Mouse (Mus musculus) embryonic facial prominence, embryonic 11.5 days (tissue): Measurements from ENCODE around the gene Tspan18. TPM values are rescaled to one million over a fixed set of nuclear protein-coding genes. Genes with fewer than 3 reads are reported as not detected.

Source experiments
- ATAC-seq: fragments of 200-750 bp; cut with Nextera tagmentation; replicated peaks from 2 replicates; pipeline ENCODE4 v1.8.0; 2017; ENCODE audit warnings: low read depth; ENCODE audit not compliant: insufficient number of reproducible peaks, low FRiP score, low TSS enrichment
- DNase-seq: peaks from one replicate; pipeline ENCODE4 v3.0.0-alpha.2; 2015; ENCODE audit warnings: low spot score
- H3K27ac ChIP-seq: fragments of 300-500 bp; sonication (generic); replicated peaks from 2 replicates; pipeline ENCODE4 v1.5.1; 2014; ENCODE audit warnings: mild to moderate bottlenecking, low read depth, low read length, control low read depth
- H3K27me3 ChIP-seq: fragments of 300-500 bp; sonication (generic); 2 replicates; pipeline ENCODE4 v1.6.1; 2014; ENCODE audit warnings: mild to moderate bottlenecking, low read length, moderate library complexity, mixed read lengths; ENCODE audit not compliant: control insufficient read depth, insufficient read depth
- H3K36me3 ChIP-seq: fragments of 300-500 bp; sonication (generic); replicated peaks from 2 replicates; pipeline ENCODE4 v1.6.1; 2014; ENCODE audit warnings: low read depth, mild to moderate bottlenecking, low read length, moderate library complexity, mixed read lengths; ENCODE audit not compliant: control insufficient read depth, insufficient read depth
- H3K4me1 ChIP-seq: fragments of 300-500 bp; sonication (generic); 2 replicates; pipeline ENCODE4 v1.6.1; 2014; ENCODE audit warnings: low read length, mixed read lengths; ENCODE audit not compliant: control insufficient read depth, insufficient read depth
- H3K4me2 ChIP-seq: fragments of 300-500 bp; sonication (generic); 2 replicates; pipeline ENCODE4 v1.6.1; 2014; ENCODE audit warnings: low read depth, mild to moderate bottlenecking, control low read depth, low read length, moderate library complexity
- H3K4me3 ChIP-seq: fragments of 300-500 bp; sonication (generic); 2 replicates; pipeline ENCODE4 v1.5.1; 2014; ENCODE audit warnings: low read depth, low read length, control low read depth
- H3K9ac ChIP-seq: fragments of 300-500 bp; sonication (generic); replicated peaks from 2 replicates; pipeline ENCODE4 v1.6.1; 2014; ENCODE audit warnings: mild to moderate bottlenecking, control low read depth, low read length
- H3K9me3 ChIP-seq: fragments of 300-500 bp; sonication (generic); replicated peaks from 2 replicates; pipeline ENCODE4 v1.6.1; 2016; ENCODE audit warnings: mild to moderate bottlenecking, low read length, inconsistent platforms, mixed read lengths; ENCODE audit not compliant: control insufficient read depth
- WGBS: fragments of 180-500 bp; shearing (Covaris S2); extraction: QIAGEN DNeasy Blood & Tissue Kit; methylation state at CpG from one replicate; pipeline ENCODE4 v1.1.7; 2014; 5-methylcytosine and 5-hydroxymethylcytosine counted together
- polyA plus RNA-seq: library from polyadenylated mRNA; unstranded; fragments of >200 nt; fragmentation: Nextera tagmentation; extraction: Ambion mirVana; gene quantifications from 2 replicates; pipeline ENCODE4 v1.2.1, GENCODE M21; 2014

Tspan18 gene
- polyA plus RNA-seq, 1 experiment from 2014 or later: 21.6 TPM

GRCm38 (mm10) chr2:93201997-93202396 lies 132.3 kb downstream of the Tspan18 start:
- DNase-seq: no peak
- Histone ChIP-seq H3K4me3 (no peak overlapping the region), H3K36me3 (no peaks in the 10 kb centered on the region), H3K4me2 (no peak overlapping the region), H3K27me3 (no peaks in the 10 kb centered on the region), H3K27ac (no peak overlapping the region), H3K9me3 (no peaks in the 10 kb centered on the region), H3K4me1 (0 out of 2 replicates have a peak, but pooled peaks cover 2% of the 10 kb centered on the region), H3K9ac (no peak overlapping the region)
- ATAC-seq: no peak
- 100% methylated on average over 3 of the region's 3 CpGs for WGBS

GRCm38 (mm10) chr2:93200681-93201340 lies 133.5 kb downstream of the Tspan18 start:
- Histone ChIP-seq H3K4me3 (no peak overlapping the region), H3K36me3 (no peaks in the 10 kb centered on the region), H3K4me2 (no peak overlapping the region), H3K4me1 (0 out of 2 replicates have a peak, but pooled peaks cover 2% of the 10 kb centered on the region), H3K9ac (no peak overlapping the region), H3K27me3 (no peaks in the 10 kb centered on the region), H3K27ac (no peak overlapping the region), H3K9me3 (no peaks in the 10 kb centered on the region)
- DNase-seq (no peak), ATAC-seq (no peak)
- WGBS: 77% methylated on average over 10 of the region's 10 CpGs

GRCm38 (mm10) chr2:93199531-93199974 lies 134.8 kb downstream of the Tspan18 start:
- ATAC-seq: 0 out of 2 replicates have a peak, but pooled peaks have one; percentile 5
- Histone ChIP-seq H3K9ac (no peak overlapping the region), H3K27me3 (no peaks in the 10 kb centered on the region), H3K4me1 (0 out of 2 replicates have a peak, but pooled peaks cover 2% of the 10 kb centered on the region), H3K9me3 (no peaks in the 10 kb centered on the region), H3K4me2 (no peak overlapping the region), H3K27ac (no peak overlapping the region), H3K4me3 (no peak overlapping the region), H3K36me3 (no peaks in the 10 kb centered on the region)
- 35% methylated on average over 13 of the region's 13 CpGs for WGBS
- DNase-seq: peak; percentile 78

DNA sequence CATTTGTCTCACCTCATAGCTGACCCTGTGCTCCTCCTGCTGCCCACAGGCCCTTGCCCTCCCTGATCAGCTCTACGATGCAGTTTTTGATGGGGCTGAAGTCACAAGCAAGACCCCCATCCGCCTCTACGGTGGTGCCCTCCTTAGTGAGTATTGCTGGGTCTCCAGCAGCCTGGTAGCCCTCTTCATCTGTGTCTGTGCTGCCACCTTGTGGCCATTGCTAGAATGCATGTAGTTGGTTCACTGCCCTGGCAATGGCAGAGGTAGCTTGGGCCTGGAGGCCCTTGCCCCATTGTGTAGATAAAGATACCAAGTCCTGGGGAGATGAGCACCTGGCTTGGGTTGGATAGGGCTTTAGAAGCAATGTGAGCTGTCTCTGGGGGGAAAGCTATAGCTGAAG lies 135.5 kb downstream of the Tspan18 start:
- no peak overlapping the region for H3K4me2 ChIP-seq
- no peak overlapping the region for H3K27ac ChIP-seq
- DNase-seq (peak; percentile 94), ATAC-seq (peak; percentile 6; the same call in 1 of the 2 replicates)
- H3K36me3 ChIP-seq: no peaks in the 10 kb centered on the region
- H3K9ac ChIP-seq: no peak overlapping the region
- WGBS: 20% methylated on average over 3 of the region's 3 CpGs
- no peaks in the 10 kb centered on the region for H3K9me3 ChIP-seq
- 0 out of 2 replicates have a peak, but pooled peaks cover 2% of the 10 kb centered on the region for H3K4me1 ChIP-seq
- H3K27me3 ChIP-seq: no peaks in the 10 kb centered on the region
- no peak overlapping the region for H3K4me3 ChIP-seq

DNA sequence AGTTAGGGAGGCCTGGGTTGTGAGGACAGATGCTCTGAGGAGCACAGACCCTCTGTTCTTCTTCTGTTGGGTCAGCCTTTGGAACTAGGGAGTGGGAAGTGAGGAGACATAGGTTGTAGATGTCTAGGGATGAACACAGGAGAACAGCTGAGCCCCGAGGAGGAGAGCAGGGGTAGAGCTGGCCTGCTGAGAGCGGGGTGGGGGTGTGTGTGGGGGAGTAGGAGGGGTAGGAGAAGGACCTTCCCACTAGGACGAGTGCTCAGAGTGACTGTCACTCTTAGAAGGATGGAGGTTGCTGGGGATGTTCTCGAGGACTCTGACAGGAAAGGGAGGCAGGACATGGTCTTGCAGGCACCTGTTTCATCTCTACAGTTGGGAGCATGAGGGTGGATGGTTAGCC lies 140.5 kb downstream of the Tspan18 start:
- H3K27ac ChIP-seq: no peak overlapping the region
- DNase-seq: no peak
- 64% methylated on average over 4 of the region's 4 CpGs for WGBS
- no peaks in the 10 kb centered on the region for H3K27me3 ChIP-seq
- H3K9me3 ChIP-seq: no peaks in the 10 kb centered on the region
- ATAC-seq: no peak
- H3K4me1 ChIP-seq: peaks cover 4% of the 10 kb centered on the region
- no peak overlapping the region for H3K4me3 ChIP-seq
- H3K36me3 ChIP-seq: no peaks in the 10 kb centered on the region
- no peak overlapping the region for H3K9ac ChIP-seq
- H3K4me2 ChIP-seq: no peak overlapping the region

DNA sequence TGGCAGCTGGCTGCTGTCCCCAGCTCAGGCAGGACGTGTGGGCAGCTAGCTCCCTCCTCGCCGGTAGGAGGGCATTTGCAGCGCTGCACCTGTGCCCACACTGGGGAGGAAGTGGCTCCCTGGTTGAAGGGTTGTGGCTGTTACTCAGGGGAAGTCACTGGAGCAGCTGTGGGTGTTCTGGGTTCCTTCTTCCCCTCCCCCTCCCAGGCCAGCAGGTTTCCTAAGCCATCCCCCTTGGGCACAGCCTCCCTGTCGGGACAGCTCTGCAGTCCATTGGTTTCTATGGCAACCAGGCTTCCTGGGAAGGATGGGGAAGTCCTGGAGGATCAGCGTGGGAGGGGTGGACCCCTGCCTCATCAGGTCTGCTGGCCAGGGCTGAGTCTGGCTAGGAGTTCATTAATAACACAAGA lies 141.6 kb downstream of the Tspan18 start:
- Histone ChIP-seq H3K4me3 (no peak overlapping the region), H3K4me1 (peaks cover 4% of the 10 kb centered on the region), H3K27ac (no peak overlapping the region), H3K4me2 (no peak overlapping the region), H3K9me3 (no peaks in the 10 kb centered on the region), H3K36me3 (no peaks in the 10 kb centered on the region), H3K9ac (no peak overlapping the region), H3K27me3 (no peaks in the 10 kb centered on the region)
- 5% methylated on average over 6 of the region's 6 CpGs for WGBS
- peak; percentile 55 for DNase-seq
- no peak for ATAC-seq

DNA sequence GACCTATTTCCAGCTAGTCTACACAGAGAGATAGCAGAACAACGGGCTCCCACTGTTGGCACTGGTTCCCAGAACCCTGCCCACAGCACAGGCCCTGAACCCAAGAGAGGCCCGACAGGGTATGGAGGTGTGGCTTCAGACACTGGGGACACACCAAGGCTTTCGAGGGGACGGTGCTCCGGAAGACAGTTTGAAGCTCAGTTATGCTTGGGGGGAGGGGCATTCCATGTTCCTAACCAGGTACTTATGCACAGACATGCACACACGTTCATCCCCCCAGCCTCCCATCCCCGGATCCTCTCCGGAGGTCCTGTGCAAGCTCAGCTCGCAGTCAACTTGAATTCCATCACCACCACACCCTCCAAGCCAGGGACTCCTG lies 142.1 kb downstream of the Tspan18 start:
- DNase-seq (no peak), ATAC-seq (no peak)
- Histone ChIP-seq H3K9ac (no peak overlapping the region), H3K27me3 (no peaks in the 10 kb centered on the region), H3K4me1 (peaks cover 4% of the 10 kb centered on the region), H3K27ac (no peak overlapping the region), H3K4me3 (no peak overlapping the region), H3K4me2 (no peak overlapping the region), H3K9me3 (no peaks in the 10 kb centered on the region), H3K36me3 (no peaks in the 10 kb centered on the region)
- WGBS: 56% methylated on average over 9 of the region's 9 CpGs

- no peak overlapping the region for H3K27ac ChIP-seq
Measured at GRCm38 (mm10) chr2:93191488-93192181, 142.7 kb downstream of the Tspan18 start.

More at GRCm38 (mm10) chr2:93191488-93192181, 142.7 kb downstream of the Tspan18 start:
- no peak for DNase-seq
- Histone ChIP-seq H3K36me3 (no peaks in the 10 kb centered on the region), H3K9me3 (no peaks in the 10 kb centered on the region), H3K9ac (no peak overlapping the region), H3K4me2 (peak overlapping the region; percentile 10), H3K4me1 (peaks cover 4% of the 10 kb centered on the region), H3K4me3 (no peak overlapping the region), H3K27me3 (no peaks in the 10 kb centered on the region; the same call in 1 of the 2 replicates)
- no peak for ATAC-seq
- 62% methylated on average over 14 of the region's 14 CpGs for WGBS
